Mouse (Mus musculus): Measurements from ENCODE around the gene Trpv2.

DNA sequence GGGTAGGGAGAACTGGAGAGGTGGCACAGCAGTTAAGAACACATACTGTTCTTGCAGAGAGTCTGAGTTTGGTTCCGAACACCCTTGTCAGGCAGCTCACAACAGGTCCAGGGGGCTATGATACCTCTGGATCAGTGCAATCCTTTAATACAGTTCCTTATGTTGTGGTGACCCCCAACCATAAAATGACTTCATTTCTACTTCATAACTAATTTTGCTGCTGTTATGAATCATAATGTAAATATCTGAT lies 33.6 kb downstream of the Trpv2 start:
- no peak for TF ChIP-seq CTCF (IDR thresholded peaks at IDR 0.05; ENCODE audit: low read depth, low read length)
- no peak for TF ChIP-seq POLR2A (IDR thresholded peaks at IDR 0.05; ENCODE audit: borderline replicate concordance, low read depth, low read length)

Measured in bone marrow macrophage, adult 2 months (primary cell).